Mouse (Mus musculus) left cerebral cortex, adult 6 months (tissue): Measurements from ENCODE around the gene Olfm1. TPM values are rescaled to one million over a fixed set of nuclear protein-coding genes. Genes with fewer than 3 reads are reported as not detected.

ENCODE experiments used
- long read RNA-seq, 2 experiments: library from polyadenylated mRNA; unstranded; transcript quantifications; one replicate each; pipeline ENCODE4 v2.0.0; 2019 to 2020
- polyA plus RNA-seq: library from polyadenylated mRNA; unstranded; fragments of <200 nt; fragmentation: Nextera tagmentation; gene quantifications from 2 replicates; pipeline ENCODE4 v1.2.3, GENCODE M21; 2021

Gene Olfm1
- 418 and 797 TPM in 2 replicates for polyA plus RNA-seq
- long read RNA-seq, experiment 1, transcript Olfm1-204 (6 exons, 2,513 nt) = major isoform, 400 of 609 reads
- long read RNA-seq, experiment 1, transcript Olfm1-201 (6 exons, 2,757 nt) = minor isoform, 8 of 609 reads
- long read RNA-seq, experiment 1, transcript Olfm1-205 (4 exons, 1,102 nt) = minor isoform, 66 of 609 reads
- long read RNA-seq, experiment 1, partial matches to known transcripts = 101 of 609 reads
- long read RNA-seq, experiment 1, other reads (novel, unspliced or antisense) = 32 of 609 reads
- long read RNA-seq, experiment 2, transcript Olfm1-204 (6 exons, 2,513 nt) = minor isoform, 70 of 539 reads
- long read RNA-seq, experiment 2, transcript Olfm1-205 (4 exons, 1,102 nt) = major isoform, 181 of 539 reads
- long read RNA-seq, experiment 2, transcript Olfm1-203 (4 exons, 1,072 nt) = minor isoform, 13 of 539 reads
- long read RNA-seq, experiment 2, partial matches to known transcripts = 261 of 539 reads
- long read RNA-seq, experiment 2, other reads (novel, unspliced or antisense) = 10 of 539 reads

DNA sequence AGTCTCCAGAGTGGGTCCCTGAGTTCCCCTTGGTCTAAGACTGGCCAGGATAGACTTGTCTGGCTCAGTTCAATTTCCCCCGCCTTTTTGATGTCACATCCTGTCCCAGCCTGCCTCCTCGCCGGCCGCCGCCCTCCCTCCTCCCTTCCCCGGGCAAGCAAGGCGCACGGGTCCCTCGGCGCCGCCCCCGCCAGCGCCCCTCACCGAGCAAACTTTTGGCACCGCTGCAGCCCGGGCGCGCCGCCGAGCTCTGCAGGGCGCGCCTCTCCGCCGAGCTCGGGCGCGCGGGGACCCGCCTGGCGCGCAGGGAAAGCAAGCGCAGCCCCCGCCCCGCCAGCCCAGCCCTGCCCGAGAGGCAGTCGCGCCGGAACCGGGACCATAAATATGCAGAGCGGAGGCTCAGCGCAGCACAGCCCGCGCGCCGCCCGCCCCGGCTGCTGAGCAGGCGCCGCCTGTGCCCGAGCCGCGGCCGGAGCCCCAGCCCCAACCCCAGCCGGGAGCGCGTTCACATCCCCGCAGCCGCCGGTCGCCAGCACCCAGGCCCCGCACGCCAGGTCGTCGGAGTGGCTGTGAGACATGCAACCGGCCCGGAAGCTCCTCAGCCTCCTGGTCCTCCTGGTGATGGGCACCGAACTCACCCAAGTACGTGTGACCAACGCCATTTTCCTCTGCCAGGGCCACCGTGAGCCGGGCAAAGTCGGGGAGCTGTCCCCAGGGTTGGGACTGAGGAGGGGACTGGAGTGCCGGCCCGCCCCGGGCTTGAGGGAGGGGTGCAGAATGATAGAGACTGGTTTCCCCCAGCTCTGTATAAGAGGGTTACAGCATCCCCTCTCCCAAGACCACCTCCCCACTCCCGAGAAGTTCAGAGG lies at the start of gene Olfm1:
Gene Olfm1, plus strand, starts transcription at position 172 of the 869 bp plus-strand sequence.

Other genes starting within 250 kb of the Olfm1 start
- not detected in 2 replicates for gene Fcnb, start 108.1 kb upstream of the Olfm1 start, polyA plus RNA-seq